Comparison of ENCODE assay signal across 9 mouse cellular contexts in the genomic region with DNA sequence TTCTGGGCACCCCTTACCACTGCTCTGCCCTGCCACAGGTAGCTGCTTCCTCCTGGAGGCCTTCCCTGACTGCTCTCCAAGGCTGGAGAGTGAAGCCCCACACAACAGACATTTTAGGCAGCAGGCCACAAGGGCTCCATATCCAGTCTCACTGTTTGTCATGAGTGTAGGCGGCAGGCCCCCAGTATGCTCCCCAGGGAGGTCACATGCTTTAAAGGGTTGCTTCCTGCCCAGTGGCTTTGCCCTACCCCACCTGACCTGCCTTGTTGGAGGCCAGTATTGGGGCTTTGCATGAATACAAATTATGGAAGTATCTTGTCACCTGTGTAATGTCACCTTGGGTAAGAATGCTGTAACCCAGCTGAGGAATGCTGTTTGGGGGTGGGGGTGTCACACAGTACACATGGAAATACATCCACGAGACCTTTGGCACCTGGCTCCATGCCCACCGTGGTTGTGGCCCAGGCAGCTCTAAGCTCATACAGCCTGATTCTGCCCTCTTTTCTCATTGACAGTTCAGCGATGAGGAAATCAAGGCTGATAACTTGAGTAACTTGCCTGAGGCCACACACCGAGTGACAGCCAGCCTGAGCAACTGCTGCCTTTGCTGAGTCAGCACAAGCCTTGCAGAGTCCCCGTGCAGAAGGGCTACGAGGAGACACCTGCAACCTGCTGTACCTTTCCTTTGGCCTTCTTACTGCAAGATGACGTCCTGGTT. TPM values are rescaled to one million over a fixed set of nuclear protein-coding genes. Genes with fewer than 3 reads are reported as not detected.
DNase-seq lines count a peak whose midpoint lies in the region; ATAC-seq and TF ChIP-seq lines count a peak whose summit lies in the region.
"Had no signal": no experiment of that assay in that cellular context is flagged by ENCODE, and none has a peak within 500 bp of the region (broad histone marks: within the 10 kb centered on the region; RNA-seq: fewer than 3 reads in every experiment).

A gene (minus strand): TSS at position 99 of the 718 bp plus-strand sequence.

- no peak within 1 kb of the TSS for H3K4me3 ChIP-seq in ES-E14 (ENCODE audit: insufficient read depth in 1 of 2, low read depth in 1 of 2, low read length in 2 of 2, poor library complexity in 1 of 2, severe bottlenecking in 1 of 2)
- H3K4me3 ChIP-seq in cortical plate, adult 2 months (ENCODE audit: insufficient read depth, low read length): no peak within 1 kb of the TSS
- H3K4me3 ChIP-seq: hindbrain, embryonic 13.5 days had no signal

- TF ChIP-seq CTCF in cortical plate, adult 2 months (IDR thresholded peaks at IDR 0.05; ENCODE audit: extremely low read depth, insufficient read depth, low read length): no peak

- peak; percentile 67 for ATAC-seq in neutrophil, adult 5-6 weeks (ENCODE audit: extremely low read depth, insufficient number of reproducible peaks, low FRiP score, poor library complexity, severe bottlenecking)

- DNase-seq in kidney, postnatal 4 days: peak; percentile 43 to 59
- no peak for DNase-seq in kidney, adult 8-10 months
- DNase-seq in ES-E14 (ENCODE audit: low read depth, low spot score): no peak
- no peak for DNase-seq in c-Kit-positive CD71-positive TER-119-positive erythroid progenitor cells, embryonic 14.5 days (ENCODE audit: low spot score)
- no peak for DNase-seq in urinary bladder, adult 18-20 months (ENCODE audit: low spot score in 2 of 2)
- DNase-seq: cerebellum, adult 11-12 months had no signal

- no peak for TF ChIP-seq POLR2A in cortical plate, adult 2 months (IDR thresholded peaks at IDR 0.05; ENCODE audit: extremely low read depth, insufficient read depth, low read length)

- no peaks in the 10 kb centered on the region for H3K9me3 ChIP-seq in ES-E14 (ENCODE audit: control insufficient read depth, insufficient read depth, low read depth, low read length)
- H3K9me3 ChIP-seq: hindbrain, embryonic 13.5 days had no signal

- H3K9ac ChIP-seq in ES-E14 (ENCODE audit: insufficient read depth, low read depth, low read length, poor library complexity, severe bottlenecking): no peak within 1 kb of the TSS
- H3K9ac ChIP-seq: hindbrain, embryonic 13.5 days had no signal

- H3K36me3 ChIP-seq in ES-E14 (ENCODE audit: control insufficient read depth, insufficient read depth, low read length, poor library complexity, severe bottlenecking): peaks cover 41% of the 10 kb centered on the region

- peaks cover 0 to 3% of the 10 kb centered on the region in 2 experiments; a peak in 1 of 4 replicates for H3K4me1 ChIP-seq in ES-E14 (ENCODE audit: control insufficient read depth in 2 of 2, insufficient read depth in 2 of 2, low read length in 2 of 2, poor library complexity in 1 of 2)
- H3K4me1 ChIP-seq in cortical plate, adult 2 months (ENCODE audit: control insufficient read depth, insufficient read depth, low read length): 0 out of 2 replicates have a peak, but pooled peaks cover 2% of the 10 kb centered on the region

- H3K27ac ChIP-seq in ES-E14 (ENCODE audit: insufficient read depth, low read depth, low read length, poor library complexity, severe bottlenecking): no peak within 1 kb of the TSS
- H3K27ac ChIP-seq in cortical plate, adult 2 months (ENCODE audit: insufficient read depth, low read length): no peak within 1 kb of the TSS
- H3K27ac ChIP-seq: hindbrain, embryonic 13.5 days had no signal

- in situ Hi-C loops in ES-E14 (cut with MboI; ENCODE audit: low sequenced_read_pairs in 2 of 2, unreplicated experiment in 2 of 2): no loop called here

TF ChIP-seq in ES-E14, 5 proteins besides CTCF, POLR2A, EP300 and RAD21:
- TF ChIP-seq ZNF384 (IDR thresholded peaks at IDR 0.05; ENCODE audit: low read depth, low read length): no peak
- TF ChIP-seq MAFK (IDR thresholded peaks at IDR 0.05; ENCODE audit: insufficient read depth, low read depth, low read length): peak; percentile 88
TF ChIP-seq in ES-E14: peak in this region for 1.

RNA-seq across cellular contexts. Expression of the gene that starts here (rescaled TPM):
- 0.98 and 1.7 TPM in 2 replicates for total RNA-seq in ES-E14 (2012; rRNA removed)
- 15.6 and 16.8 TPM in 2 replicates for polyA plus RNA-seq in cortical plate, adult 2 months (2012; rRNA removed)
- 193 and 198 TPM in 2 replicates for total RNA-seq in neutrophil, adult 5-6 weeks (2017)

Comparison
In these comparisons a context has a peak if more than half of its experiments do, and no peak if none do; other contexts are left out.
1. RNA of the gene that starts here (total RNA-seq): 193 to 198 TPM in neutrophil, adult 5-6 weeks; 0.98 to 1.7 TPM in ES-E14; every median in the first group is over 10 times any median in the second.
2. DNase-seq: peak in kidney, postnatal 4 days (2 of 2); none in kidney, adult 8-10 months (0 of 2), ES-E14 (single experiment), c-Kit-positive CD71-positive TER-119-positive erythroid progenitor cells, embryonic 14.5 days (single experiment) and urinary bladder, adult 18-20 months (0 of 2).